Mouse (Mus musculus): ENCODE measurements at regions not wholly inside any gene's neighbourhood (a gene's known extent, or its start where the extent isn't known, plus 50 kb on each side); places are given as distances from the start of the nearest gene placed in this dataset.
A peak's percentile ranks its signal among the peaks of the same experiment; 100 is the strongest.

DNA sequence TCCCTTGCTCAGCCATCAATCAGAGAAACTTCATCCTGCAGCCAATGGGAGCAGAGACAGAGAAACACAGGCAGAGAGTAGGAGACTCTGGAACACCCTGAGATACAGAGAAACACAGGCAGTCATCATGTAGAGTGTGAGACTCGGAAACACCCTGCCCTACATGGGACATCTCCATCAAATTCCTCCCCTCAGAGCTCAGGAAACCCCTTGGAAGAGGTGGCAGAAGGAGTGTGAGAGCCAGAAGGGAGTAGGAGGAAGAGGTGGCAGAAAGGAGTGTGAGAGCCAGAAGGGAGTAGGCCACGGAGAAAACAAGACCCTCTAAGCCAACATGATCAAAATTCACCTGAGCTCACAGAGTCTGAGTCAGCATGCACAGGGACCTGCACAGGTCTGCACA, 197.5 kb downstream of the Rap2a start:
- Histone ChIP-seq H3K27me3 (replicated peaks) (no peaks in the 10 kb centered on the region), H3K9me3 (no peaks in the 10 kb centered on the region), H3K4me3 (no peak overlapping the region), H3K36me3 (no peaks in the 10 kb centered on the region), H3K27ac (no peak overlapping the region), H3K4me2 (replicated peaks) (no peak overlapping the region), H3K4me1 (no peaks in the 10 kb centered on the region), H3K9ac (no peak overlapping the region)
- WGBS, result 79% methylated on average over 2 of the region's 2 CpGs
- ATAC-seq (ENCODE audit: low FRiP score, low read depth), result no peak

- Histone ChIP-seq H3K27me3 (replicated peaks) (no peaks in the 10 kb centered on the region), H3K27ac (no peak overlapping the region), H3K9me3 (no peaks in the 10 kb centered on the region), H3K4me2 (replicated peaks) (no peak overlapping the region), H3K36me3 (no peaks in the 10 kb centered on the region), H3K9ac (no peak overlapping the region), H3K4me1 (no peaks in the 10 kb centered on the region), H3K4me3 (no peak overlapping the region)
- 92% methylated on average over 9 of the region's 9 CpGs for WGBS
- no peak for ATAC-seq (ENCODE audit: low FRiP score, low read depth)
Measured at GRCm38 (mm10) chr14:120678533-120678932, 200.3 kb downstream of the Rap2a start.

DNA sequence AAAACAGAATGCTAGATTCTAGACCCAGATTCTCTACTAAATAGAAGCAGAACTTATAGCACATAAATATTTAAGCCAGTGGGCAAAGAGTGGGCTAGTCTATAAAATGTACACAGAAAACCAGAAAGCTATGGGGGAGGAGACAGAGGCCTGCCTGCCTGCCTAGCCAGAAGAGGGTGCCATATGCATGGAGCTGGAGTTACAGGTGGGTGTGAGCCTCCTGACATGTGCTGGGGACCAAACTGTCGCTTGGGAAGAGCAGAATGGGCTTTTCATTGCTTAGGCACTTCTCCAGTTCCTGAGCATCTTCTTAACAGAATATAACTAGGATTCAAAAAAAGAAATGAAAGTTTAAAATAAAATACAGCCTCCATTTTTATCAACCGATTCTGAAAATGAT, 200.8 kb downstream of the Rap2a start:
- H3K4me2 ChIP-seq (replicated peaks), result no peak overlapping the region
- no peaks in the 10 kb centered on the region for H3K27me3 ChIP-seq (replicated peaks)
- H3K27ac ChIP-seq, result no peak overlapping the region
- no peaks in the 10 kb centered on the region for H3K36me3 ChIP-seq
- no peak overlapping the region for H3K9ac ChIP-seq
- no peaks in the 10 kb centered on the region for H3K9me3 ChIP-seq
- WGBS, result 69% methylated on average over 2 of the region's 2 CpGs
- no peak for ATAC-seq (ENCODE audit: low FRiP score, low read depth)
- no peak overlapping the region for H3K4me3 ChIP-seq
- no peaks in the 10 kb centered on the region for H3K4me1 ChIP-seq

GRCm38 (mm10) chr14:120680272-120680671, 202.0 kb downstream of the Rap2a start:
- ATAC-seq (ENCODE audit: low FRiP score, low read depth), result no peak
- no peak overlapping the region for H3K27ac ChIP-seq
- no peak overlapping the region for H3K4me2 ChIP-seq (replicated peaks)
- WGBS, result 87% methylated on average over 2 of the region's 2 CpGs
- no peaks in the 10 kb centered on the region for H3K9me3 ChIP-seq
- no peaks in the 10 kb centered on the region for H3K27me3 ChIP-seq (replicated peaks)
- H3K4me3 ChIP-seq, result no peak overlapping the region
- H3K36me3 ChIP-seq, result no peaks in the 10 kb centered on the region
- no peaks in the 10 kb centered on the region for H3K4me1 ChIP-seq
- no peak overlapping the region for H3K9ac ChIP-seq

DNA sequence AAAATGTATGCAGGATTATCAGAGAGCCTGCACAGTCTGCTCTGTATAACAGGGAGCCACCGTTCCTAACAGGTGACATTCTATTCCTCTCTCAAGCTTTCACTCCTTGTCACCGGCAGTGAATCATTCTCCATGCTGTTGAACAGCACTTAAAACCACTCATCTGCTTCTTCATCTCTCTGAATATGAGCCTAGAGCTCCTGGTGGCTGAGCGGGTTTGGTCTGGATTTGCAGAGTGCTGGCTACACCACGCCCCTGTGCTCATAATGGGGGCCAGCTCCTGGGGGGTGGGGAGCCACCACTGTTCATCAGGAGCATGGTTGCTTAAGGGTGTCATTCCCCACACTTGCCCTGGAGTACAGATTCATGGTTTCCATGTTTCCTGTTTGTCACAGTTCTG, 207.0 kb downstream of the Rap2a start:
- no peak for ATAC-seq (ENCODE audit: low FRiP score, low read depth)
- H3K4me1 ChIP-seq, result no peaks in the 10 kb centered on the region
- 88% methylated on average over 4 of the region's 4 CpGs for WGBS
- H3K27ac ChIP-seq, result no peak overlapping the region
- no peak overlapping the region for H3K9ac ChIP-seq
- H3K36me3 ChIP-seq, result no peaks in the 10 kb centered on the region
- no peaks in the 10 kb centered on the region for H3K27me3 ChIP-seq (replicated peaks)
- no peak overlapping the region for H3K4me2 ChIP-seq (replicated peaks)
- H3K9me3 ChIP-seq, result no peaks in the 10 kb centered on the region
- no peak overlapping the region for H3K4me3 ChIP-seq

GRCm38 (mm10) chr14:120685877-120686276, 207.6 kb downstream of the Rap2a start:
- no peak for ATAC-seq (ENCODE audit: low FRiP score, low read depth)
- Histone ChIP-seq H3K4me1 (no peaks in the 10 kb centered on the region), H3K27ac (no peak overlapping the region), H3K27me3 (replicated peaks) (no peaks in the 10 kb centered on the region), H3K36me3 (no peaks in the 10 kb centered on the region), H3K4me2 (replicated peaks) (no peak overlapping the region), H3K4me3 (no peak overlapping the region), H3K9me3 (no peaks in the 10 kb centered on the region), H3K9ac (no peak overlapping the region)
- 93% methylated on average over 7 of the region's 7 CpGs for WGBS

DNA sequence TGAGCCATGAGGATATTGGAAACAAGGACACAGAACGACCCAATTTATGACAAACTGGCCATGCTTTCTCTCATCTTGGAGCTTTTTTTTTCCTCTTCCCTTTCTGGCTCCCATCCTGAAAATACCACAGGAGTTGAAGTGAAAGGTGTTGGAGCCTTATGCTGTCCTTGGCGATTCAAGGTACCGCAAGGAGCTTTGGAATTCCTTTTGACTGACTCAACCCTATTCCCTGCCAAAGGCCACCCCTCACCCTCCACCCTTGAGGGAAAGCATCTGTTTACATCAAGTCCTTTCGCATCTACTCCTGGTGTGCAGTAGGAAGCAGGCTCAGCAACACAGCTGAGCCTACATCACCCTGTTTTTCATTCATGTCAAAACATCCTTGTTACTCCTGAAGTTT, 208.5 kb downstream of the Rap2a start:
- H3K4me3 ChIP-seq, result no peak overlapping the region
- no peaks in the 10 kb centered on the region for H3K27me3 ChIP-seq (replicated peaks)
- H3K4me2 ChIP-seq (replicated peaks), result no peak overlapping the region
- H3K4me1 ChIP-seq, result no peaks in the 10 kb centered on the region
- H3K36me3 ChIP-seq, result no peaks in the 10 kb centered on the region
- 90% methylated on average over 4 of the region's 4 CpGs for WGBS
- H3K9ac ChIP-seq, result no peak overlapping the region
- H3K9me3 ChIP-seq, result no peaks in the 10 kb centered on the region
- no peak for ATAC-seq (ENCODE audit: low FRiP score, low read depth)
- no peak overlapping the region for H3K27ac ChIP-seq

DNA sequence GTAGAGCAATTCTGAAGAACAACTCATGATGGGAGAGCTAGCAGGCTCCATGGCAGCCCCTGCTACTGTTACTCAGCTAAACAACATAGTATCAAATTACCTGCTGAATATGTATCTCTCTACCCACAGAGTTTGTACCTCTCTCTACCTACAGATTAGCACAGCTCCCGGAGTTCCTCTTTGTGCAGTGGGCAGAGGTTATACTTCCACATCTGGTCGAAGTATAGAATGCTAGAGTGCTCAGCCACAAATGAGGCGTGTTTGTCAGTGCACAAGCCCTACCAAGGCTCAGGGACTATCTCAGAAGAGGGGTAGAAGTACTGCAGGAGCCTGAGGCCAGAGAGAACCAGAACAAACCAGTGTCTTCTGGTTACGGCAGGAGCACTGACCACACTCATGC, 211.6 kb upstream of the Ipo5 start:
- Histone ChIP-seq H3K4me2 (replicated peaks) (no peak overlapping the region), H3K9me3 (no peaks in the 10 kb centered on the region), H3K4me1 (no peaks in the 10 kb centered on the region), H3K9ac (no peak overlapping the region), H3K4me3 (no peak overlapping the region), H3K36me3 (no peaks in the 10 kb centered on the region), H3K27ac (no peak overlapping the region), H3K27me3 (replicated peaks) (no peaks in the 10 kb centered on the region)
- ATAC-seq (ENCODE audit: low FRiP score, low read depth), result no peak
- WGBS, result 79% methylated on average over 4 of the region's 4 CpGs

DNA sequence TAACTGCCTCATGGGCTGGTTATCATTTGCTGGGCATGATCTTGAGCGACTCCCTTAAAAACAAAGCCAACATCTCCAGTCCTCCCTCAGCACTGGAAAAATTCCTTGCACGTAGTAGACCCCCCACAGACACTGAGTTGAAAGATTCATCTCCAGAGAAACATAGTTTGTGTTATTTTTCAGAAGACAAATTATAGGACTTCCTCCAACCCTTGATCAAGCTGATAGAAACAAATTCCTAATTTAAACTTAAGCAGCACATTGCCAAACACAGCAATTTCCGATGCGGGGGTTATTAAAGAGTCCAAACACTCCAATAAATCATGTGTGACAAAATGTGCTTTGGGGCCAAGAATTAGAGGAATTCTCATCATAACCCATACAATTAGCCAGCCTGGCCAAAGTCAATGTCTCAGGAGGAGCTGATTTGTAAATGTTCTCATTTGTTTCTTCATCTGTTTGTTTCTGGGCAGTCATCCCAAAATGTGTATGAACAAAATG, 205.7 kb upstream of the Ipo5 start:
- H3K27me3 ChIP-seq (replicated peaks), result no peaks in the 10 kb centered on the region
- no peaks in the 10 kb centered on the region for H3K36me3 ChIP-seq
- H3K4me1 ChIP-seq, result no peaks in the 10 kb centered on the region
- WGBS, result 81% methylated on average over 4 of the region's 4 CpGs
- H3K4me2 ChIP-seq (replicated peaks), result no peak overlapping the region
- no peak overlapping the region for H3K27ac ChIP-seq
- no peak overlapping the region for H3K9ac ChIP-seq
- no peaks in the 10 kb centered on the region for H3K9me3 ChIP-seq
- ATAC-seq (ENCODE audit: low FRiP score, low read depth), result no peak
- no peak overlapping the region for H3K4me3 ChIP-seq

DNA sequence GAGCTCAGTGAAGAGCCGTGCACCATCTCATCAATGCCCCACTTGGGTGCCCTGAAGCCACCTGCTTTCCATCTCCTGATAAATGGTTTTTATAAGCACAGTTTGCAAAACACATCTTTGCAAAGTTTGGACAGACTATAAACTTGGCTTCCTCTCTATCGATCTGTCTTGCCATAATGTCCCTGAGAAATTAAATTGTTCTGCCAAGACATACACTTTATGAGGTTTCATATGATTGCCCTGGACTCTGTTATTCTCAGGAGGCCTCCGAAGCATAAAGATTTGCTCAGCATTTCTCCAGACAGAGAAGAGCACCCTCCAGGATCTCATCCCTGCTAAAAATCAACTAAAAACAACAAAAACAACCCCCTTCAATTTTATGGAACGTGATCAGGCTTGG, 200.2 kb upstream of the Ipo5 start:
- no peak overlapping the region for H3K4me3 ChIP-seq
- H3K27me3 ChIP-seq (replicated peaks), result no peaks in the 10 kb centered on the region
- H3K9me3 ChIP-seq, result no peaks in the 10 kb centered on the region
- H3K27ac ChIP-seq, result no peak overlapping the region
- no peak overlapping the region for H3K9ac ChIP-seq
- ATAC-seq (ENCODE audit: low FRiP score, low read depth), result no peak
- no peak overlapping the region for H3K4me2 ChIP-seq (replicated peaks)
- WGBS, result 84% methylated on average over 4 of the region's 4 CpGs
- no peaks in the 10 kb centered on the region for H3K36me3 ChIP-seq
- H3K4me1 ChIP-seq, result no peaks in the 10 kb centered on the region

DNA sequence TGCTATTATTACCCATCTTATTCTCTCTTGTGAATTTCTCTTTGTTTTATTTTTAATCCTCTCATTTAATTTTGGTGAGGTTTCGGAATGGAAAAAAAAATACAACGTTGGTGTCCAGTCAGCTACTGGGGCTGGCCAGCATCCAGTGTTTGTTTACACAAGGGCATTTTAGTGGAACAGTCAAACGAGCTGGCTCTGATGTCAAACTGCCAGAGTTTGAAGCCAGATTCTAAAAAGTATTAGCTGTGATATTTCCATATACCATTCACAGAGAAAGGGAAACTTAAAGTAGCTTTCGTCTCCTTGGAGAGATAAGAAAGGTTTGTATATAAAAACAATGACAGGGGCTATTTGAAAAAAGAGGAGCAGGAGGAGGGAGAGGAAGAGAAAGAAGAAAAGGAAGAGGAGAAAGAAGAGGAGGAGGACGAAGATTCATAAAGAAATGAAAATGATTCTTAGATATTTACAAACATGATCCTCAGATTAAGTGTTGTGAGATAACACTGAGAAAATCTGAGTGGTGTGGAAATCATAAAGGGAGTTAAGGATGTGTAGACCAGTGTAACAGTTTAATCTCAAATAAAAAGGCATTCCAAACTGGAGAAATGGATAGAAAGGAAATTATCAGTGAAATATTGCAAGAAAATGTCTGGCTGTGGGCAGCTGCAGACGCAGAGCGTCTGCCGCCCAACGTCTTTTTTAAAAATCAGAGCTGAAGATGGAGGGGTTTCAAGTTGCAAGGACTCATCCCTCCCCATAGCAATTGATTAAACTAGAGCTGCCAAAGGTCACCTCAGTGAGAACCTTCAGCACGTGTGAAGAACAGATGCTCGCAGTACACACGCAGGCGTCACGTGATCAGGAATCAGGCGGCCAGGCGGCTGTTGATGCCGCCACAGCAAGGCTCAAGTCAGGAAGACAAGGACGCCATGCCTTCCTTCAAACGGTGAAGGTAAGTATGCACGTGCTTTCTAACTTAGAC, 190.3 kb upstream of the Ipo5 start:
- Histone ChIP-seq H3K36me3 (no peaks in the 10 kb centered on the region), H3K27me3 (replicated peaks) (no peaks in the 10 kb centered on the region), H3K4me2 (replicated peaks) (no peak overlapping the region), H3K9me3 (no peaks in the 10 kb centered on the region), H3K4me3 (no peak overlapping the region), H3K27ac (no peak overlapping the region), H3K9ac (no peak overlapping the region), H3K4me1 (0 out of 2 replicates have a peak, but pooled peaks cover 3% of the 10 kb centered on the region)
- ATAC-seq (ENCODE audit: low FRiP score, low read depth), result no peak
- WGBS, result 78% methylated on average over 20 of the region's 20 CpGs

- H3K9ac ChIP-seq, result no peak overlapping the region
- 52% methylated on average over 6 of the region's 6 CpGs for WGBS
- ATAC-seq (ENCODE audit: low FRiP score, low read depth), result peak; percentile 44; the same call in 1 of the 2 replicates
Measured at GRCm38 (mm10) chr14:120721593-120722461, 189.2 kb upstream of the Ipo5 start.

More at GRCm38 (mm10) chr14:120721593-120722461, 189.2 kb upstream of the Ipo5 start:
- 0 out of 2 replicates have a peak, but pooled peaks cover 3% of the 10 kb centered on the region for H3K4me1 ChIP-seq
- H3K4me3 ChIP-seq, result no peak overlapping the region
- no peaks in the 10 kb centered on the region for H3K36me3 ChIP-seq
- H3K9me3 ChIP-seq, result no peaks in the 10 kb centered on the region
- no peak overlapping the region for H3K4me2 ChIP-seq (replicated peaks)
- no peaks in the 10 kb centered on the region for H3K27me3 ChIP-seq (replicated peaks)
- no peak overlapping the region for H3K27ac ChIP-seq
